Mouse (Mus musculus): ENCODE measurements around the gene Sh2b1. TPM values are rescaled to one million over a fixed set of nuclear protein-coding genes. Genes with fewer than 3 reads are reported as not detected.

Sh2b1 gene
- polyA plus RNA-seq, 1 experiment from 2014 or later = 36.3 TPM

- DNase-seq (ENCODE audit: low spot score) (no peak), ATAC-seq (replicated peaks; ENCODE audit: insufficient number of reproducible peaks, low FRiP score, low TSS enrichment, low read depth) (no peak)
- no peaks in the 10 kb centered on the region for H3K4me1 ChIP-seq (ENCODE audit: control insufficient read depth, insufficient read depth, low read length)
- H3K9ac ChIP-seq (replicated peaks; ENCODE audit: low read length) = no peak overlapping the region
- WGBS = 92% methylated on average over 6 of the region's 6 CpGs
- no peaks in the 10 kb centered on the region for H3K9me3 ChIP-seq (replicated peaks; ENCODE audit: control insufficient read depth, low read length)
- no peak overlapping the region for H3K4me3 ChIP-seq (ENCODE audit: low read depth, low read length)
- no peaks in the 10 kb centered on the region for H3K27me3 ChIP-seq (ENCODE audit: control insufficient read depth, insufficient read depth, low read length)
- H3K27ac ChIP-seq (replicated peaks; ENCODE audit: low read depth, low read length) = no peak overlapping the region
- H3K4me2 ChIP-seq (ENCODE audit: low read depth, low read length) = no peak overlapping the region
- H3K36me3 ChIP-seq (replicated peaks; ENCODE audit: control insufficient read depth, insufficient read depth, low read depth, low read length) = peaks cover under 1% of the 10 kb centered on the region; the same call in 1 of the 2 replicates
Measured at GRCm38 (mm10) chr7:126450641-126451040, 24.6 kb downstream of the Sh2b1 start.

GRCm38 (mm10) chr7:126449991-126450390 is 25.2 kb downstream of the Sh2b1 start:
- Histone ChIP-seq H3K4me3 (ENCODE audit: low read depth, low read length) (no peak overlapping the region), H3K4me2 (ENCODE audit: low read depth, low read length) (no peak overlapping the region), H3K27me3 (ENCODE audit: control insufficient read depth, insufficient read depth, low read length) (no peaks in the 10 kb centered on the region), H3K9me3 (replicated peaks; ENCODE audit: control insufficient read depth, low read length) (no peaks in the 10 kb centered on the region), H3K4me1 (ENCODE audit: control insufficient read depth, insufficient read depth, low read length) (no peaks in the 10 kb centered on the region), H3K9ac (replicated peaks; ENCODE audit: low read length) (no peak overlapping the region), H3K36me3 (replicated peaks; ENCODE audit: control insufficient read depth, insufficient read depth, low read depth, low read length) (peaks cover 2% of the 10 kb centered on the region; the same call in 1 of the 2 replicates), H3K27ac (replicated peaks; ENCODE audit: low read depth, low read length) (no peak overlapping the region)
- DNase-seq (ENCODE audit: low spot score) = no peak
- 94% methylated on average over 18 of the region's 18 CpGs for WGBS
- no peak for ATAC-seq (replicated peaks; ENCODE audit: insufficient number of reproducible peaks, low FRiP score, low TSS enrichment, low read depth)

- 93% methylated on average over 19 of the region's 19 CpGs for WGBS
- no peak for ATAC-seq (replicated peaks; ENCODE audit: insufficient number of reproducible peaks, low FRiP score, low TSS enrichment, low read depth)
Measured at GRCm38 (mm10) chr7:126448481-126448880, 26.7 kb downstream of the Sh2b1 start.

GRCm38 (mm10) chr7:126446217-126446616 is 29.0 kb downstream of the Sh2b1 start:
- Histone ChIP-seq H3K27me3 (ENCODE audit: control insufficient read depth, insufficient read depth, low read length) (no peaks in the 10 kb centered on the region), H3K9me3 (replicated peaks; ENCODE audit: control insufficient read depth, low read length) (no peaks in the 10 kb centered on the region), H3K27ac (replicated peaks; ENCODE audit: low read depth, low read length) (no peak overlapping the region), H3K4me2 (ENCODE audit: low read depth, low read length) (no peak overlapping the region), H3K9ac (replicated peaks; ENCODE audit: low read length) (no peak overlapping the region), H3K4me1 (ENCODE audit: control insufficient read depth, insufficient read depth, low read length) (no peaks in the 10 kb centered on the region), H3K4me3 (ENCODE audit: low read depth, low read length) (no peak overlapping the region), H3K36me3 (replicated peaks; ENCODE audit: control insufficient read depth, insufficient read depth, low read depth, low read length) (peaks cover 2% of the 10 kb centered on the region; the same call in 1 of the 2 replicates)
- 91% methylated on average over 21 of the region's 21 CpGs for WGBS
- no peak for ATAC-seq (replicated peaks; ENCODE audit: insufficient number of reproducible peaks, low FRiP score, low TSS enrichment, low read depth)
- DNase-seq (ENCODE audit: low spot score) = no peak

More at GRCm38 (mm10) chr7:126448481-126448880, 26.7 kb downstream of the Sh2b1 start:
- no peak overlapping the region for H3K27ac ChIP-seq (replicated peaks; ENCODE audit: low read depth, low read length)
- no peaks in the 10 kb centered on the region for H3K27me3 ChIP-seq (ENCODE audit: control insufficient read depth, insufficient read depth, low read length)
- no peaks in the 10 kb centered on the region for H3K4me1 ChIP-seq (ENCODE audit: control insufficient read depth, insufficient read depth, low read length)
- peaks cover 2% of the 10 kb centered on the region; the same call in 1 of the 2 replicates for H3K36me3 ChIP-seq (replicated peaks; ENCODE audit: control insufficient read depth, insufficient read depth, low read depth, low read length)
- no peak overlapping the region for H3K4me3 ChIP-seq (ENCODE audit: low read depth, low read length)
- no peaks in the 10 kb centered on the region for H3K9me3 ChIP-seq (replicated peaks; ENCODE audit: control insufficient read depth, low read length)
- H3K4me2 ChIP-seq (ENCODE audit: low read depth, low read length) = no peak overlapping the region
- DNase-seq (ENCODE audit: low spot score) = no peak
- H3K9ac ChIP-seq (replicated peaks; ENCODE audit: low read length) = no peak overlapping the region

- peaks cover 2% of the 10 kb centered on the region; the same call in 1 of the 2 replicates for H3K36me3 ChIP-seq (replicated peaks; ENCODE audit: control insufficient read depth, insufficient read depth, low read depth, low read length)
- no peak overlapping the region for H3K4me3 ChIP-seq (ENCODE audit: low read depth, low read length)
- no peak for ATAC-seq (replicated peaks; ENCODE audit: insufficient number of reproducible peaks, low FRiP score, low TSS enrichment, low read depth)
- no peak overlapping the region for H3K4me2 ChIP-seq (ENCODE audit: low read depth, low read length)
- H3K27me3 ChIP-seq (ENCODE audit: control insufficient read depth, insufficient read depth, low read length) = no peaks in the 10 kb centered on the region
- H3K9ac ChIP-seq (replicated peaks; ENCODE audit: low read length) = no peak overlapping the region
- DNase-seq (ENCODE audit: low spot score) = no peak
- WGBS = 94% methylated on average over 15 of the region's 15 CpGs
- H3K9me3 ChIP-seq (replicated peaks; ENCODE audit: control insufficient read depth, low read length) = no peaks in the 10 kb centered on the region
- H3K4me1 ChIP-seq (ENCODE audit: control insufficient read depth, insufficient read depth, low read length) = no peaks in the 10 kb centered on the region
- no peak overlapping the region for H3K27ac ChIP-seq (replicated peaks; ENCODE audit: low read depth, low read length)
Measured at GRCm38 (mm10) chr7:126445104-126445815, 30.0 kb downstream of the Sh2b1 start.

GRCm38 (mm10) chr7:126444536-126444935 is 30.7 kb downstream of the Sh2b1 start:
- Histone ChIP-seq H3K4me3 (ENCODE audit: low read depth, low read length) (no peak overlapping the region), H3K27ac (replicated peaks; ENCODE audit: low read depth, low read length) (no peak overlapping the region), H3K9ac (replicated peaks; ENCODE audit: low read length) (no peak overlapping the region), H3K27me3 (ENCODE audit: control insufficient read depth, insufficient read depth, low read length) (no peaks in the 10 kb centered on the region), H3K9me3 (replicated peaks; ENCODE audit: control insufficient read depth, low read length) (no peaks in the 10 kb centered on the region), H3K36me3 (replicated peaks; ENCODE audit: control insufficient read depth, insufficient read depth, low read depth, low read length) (peaks cover 2% of the 10 kb centered on the region; the same call in 1 of the 2 replicates), H3K4me2 (ENCODE audit: low read depth, low read length) (no peak overlapping the region), H3K4me1 (ENCODE audit: control insufficient read depth, insufficient read depth, low read length) (no peaks in the 10 kb centered on the region)
- DNase-seq (ENCODE audit: low spot score) (no peak), ATAC-seq (replicated peaks; ENCODE audit: insufficient number of reproducible peaks, low FRiP score, low TSS enrichment, low read depth) (no peak)
- whole genome bisulfite sequencing = 92% methylated on average over 9 of the region's 9 CpGs

GRCm38 (mm10) chr7:126443997-126444396 is 31.2 kb downstream of the Sh2b1 start:
- 93% methylated on average over 10 of the region's 10 CpGs for WGBS
- H3K4me1 ChIP-seq (ENCODE audit: control insufficient read depth, insufficient read depth, low read length) = no peaks in the 10 kb centered on the region
- H3K27ac ChIP-seq (replicated peaks; ENCODE audit: low read depth, low read length) = no peak overlapping the region
- H3K4me2 ChIP-seq (ENCODE audit: low read depth, low read length) = no peak overlapping the region
- H3K4me3 ChIP-seq (ENCODE audit: low read depth, low read length) = no peak overlapping the region
- H3K9me3 ChIP-seq (replicated peaks; ENCODE audit: control insufficient read depth, low read length) = no peaks in the 10 kb centered on the region
- H3K9ac ChIP-seq (replicated peaks; ENCODE audit: low read length) = no peak overlapping the region
- H3K36me3 ChIP-seq (replicated peaks; ENCODE audit: control insufficient read depth, insufficient read depth, low read depth, low read length) = peaks cover 2% of the 10 kb centered on the region; the same call in 1 of the 2 replicates
- DNase-seq (ENCODE audit: low spot score) (no peak), ATAC-seq (replicated peaks; ENCODE audit: insufficient number of reproducible peaks, low FRiP score, low TSS enrichment, low read depth) (no peak)
- no peaks in the 10 kb centered on the region for H3K27me3 ChIP-seq (ENCODE audit: control insufficient read depth, insufficient read depth, low read length)

GRCm38 (mm10) chr7:126440134-126440533 is 35.1 kb downstream of the Sh2b1 start:
- WGBS = 84% methylated on average over 9 of the region's 9 CpGs
- Histone ChIP-seq H3K27me3 (ENCODE audit: control insufficient read depth, insufficient read depth, low read length) (no peaks in the 10 kb centered on the region), H3K4me1 (ENCODE audit: control insufficient read depth, insufficient read depth, low read length) (no peaks in the 10 kb centered on the region), H3K27ac (replicated peaks; ENCODE audit: low read depth, low read length) (no peak overlapping the region), H3K4me3 (ENCODE audit: low read depth, low read length) (no peak overlapping the region), H3K9me3 (replicated peaks; ENCODE audit: control insufficient read depth, low read length) (no peaks in the 10 kb centered on the region), H3K4me2 (ENCODE audit: low read depth, low read length) (no peak overlapping the region), H3K36me3 (replicated peaks; ENCODE audit: control insufficient read depth, insufficient read depth, low read depth, low read length) (no peaks in the 10 kb centered on the region; the same call in 1 of the 2 replicates), H3K9ac (replicated peaks; ENCODE audit: low read length) (no peak overlapping the region)
- ATAC-seq (replicated peaks; ENCODE audit: insufficient number of reproducible peaks, low FRiP score, low TSS enrichment, low read depth) (no peak), DNase-seq (ENCODE audit: low spot score) (no peak)
